Mouse (Mus musculus) cortical plate, adult 2 months (tissue): ENCODE measurements at regions not wholly inside any gene's neighbourhood (a gene's known extent, or its start where the extent isn't known, plus 50 kb on each side); places are given as distances from the start of the nearest gene placed in this dataset.

Experiments used
- CTCF ChIP-seq: fragments of 200-500 bp; IDR thresholded peaks from 2 replicates; pipeline ENCODE4 v1.5.1; 2011; ENCODE audit warnings: mild to moderate bottlenecking, control low read depth, low read length; ENCODE audit not compliant: insufficient read depth; ENCODE audit errors: extremely low read depth
- POLR2A ChIP-seq: fragments of 200-500 bp; IDR thresholded peaks from 2 replicates; pipeline ENCODE4 v1.6.1; 2011; ENCODE audit warnings: mild to moderate bottlenecking, low read length, control low read depth; ENCODE audit not compliant: insufficient read depth; ENCODE audit errors: extremely low read depth

GRCm38 (mm10) chrX:99336616-99337553 lies 134.2 kb downstream of the Pja1 start:
- TF ChIP-seq CTCF (no peak), POLR2A (no peak)
